Mouse (Mus musculus): ENCODE measurements around the gene Rab26. TPM values are rescaled to one million over a fixed set of nuclear protein-coding genes. Genes with fewer than 3 reads are reported as not detected.

Rab26 gene
- polyA plus RNA-seq, 1 experiment from 2014 or later: 3.7 TPM

- Histone ChIP-seq H3K27ac (no peak overlapping the region), H3K4me3 (no peak overlapping the region), H3K36me3 (ENCODE audit: poor library complexity, severe bottlenecking) (no peaks in the 10 kb centered on the region), H3K27me3 (no peaks in the 10 kb centered on the region), H3K9ac (no peak overlapping the region), H3K9me3 (replicated peaks) (no peaks in the 10 kb centered on the region), H3K4me2 (no peak overlapping the region), H3K4me1 (peaks cover 19% of the 10 kb centered on the region)
- ATAC-seq: no peak
- 95% methylated on average over 3 of the region's 3 CpGs for WGBS
These were observed 50.5 kb downstream of the Rab26 start for GRCm38 (mm10) chr17:24483495-24483894.

- no peak overlapping the region for H3K4me2 ChIP-seq
- H3K36me3 ChIP-seq (ENCODE audit: poor library complexity, severe bottlenecking): peaks cover 16% of the 10 kb centered on the region
- H3K27ac ChIP-seq: no peak overlapping the region
- H3K4me3 ChIP-seq: no peak overlapping the region
- WGBS: 95% methylated on average over 20 of the region's 20 CpGs
- H3K9ac ChIP-seq: no peak overlapping the region
- H3K9me3 ChIP-seq (replicated peaks): no peaks in the 10 kb centered on the region
- ATAC-seq: no peak
- H3K4me1 ChIP-seq: peaks cover 22% of the 10 kb centered on the region
- no peaks in the 10 kb centered on the region for H3K27me3 ChIP-seq
These were observed 52.8 kb downstream of the Rab26 start for GRCm38 (mm10) chr17:24481027-24481815.

- WGBS: 36% methylated on average over 3 of the region's 3 CpGs
- H3K4me2 ChIP-seq: no peak overlapping the region
- no peak overlapping the region for H3K27ac ChIP-seq
These were observed 53.7 kb downstream of the Rab26 start for GRCm38 (mm10) chr17:24480201-24480826.

DNA sequence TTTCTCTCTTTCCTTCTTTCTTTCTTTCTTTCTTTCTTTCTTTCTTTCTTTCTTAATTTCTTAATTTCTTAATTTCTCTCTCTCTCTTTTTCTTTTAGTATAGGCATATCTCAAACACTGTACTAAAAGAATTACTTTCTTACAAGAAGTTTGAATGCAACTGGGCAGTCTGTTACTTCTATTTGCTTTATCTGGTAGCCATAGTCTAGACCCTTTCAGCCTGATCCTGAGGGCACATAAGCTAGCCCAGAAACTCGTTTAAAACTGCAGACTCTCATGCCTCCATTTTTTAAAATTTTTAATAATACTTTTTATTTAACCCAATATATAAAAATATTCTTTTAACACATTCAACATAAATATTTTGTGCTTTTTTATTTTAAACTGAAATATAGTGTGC lies 54.6 kb downstream of the Rab26 start:
- H3K9me3 ChIP-seq (replicated peaks): no peaks in the 10 kb centered on the region
- WGBS: 19% methylated on average over 1 of the region's 1 CpGs
- no peak for ATAC-seq
- peak overlapping the region; percentile 65 for H3K4me2 ChIP-seq
- peak overlapping the region; percentile 79 for H3K4me3 ChIP-seq
- H3K27ac ChIP-seq: no peak overlapping the region; the same call in 1 of the 2 replicates
- H3K27me3 ChIP-seq: no peaks in the 10 kb centered on the region
- peaks cover 34% of the 10 kb centered on the region for H3K36me3 ChIP-seq (ENCODE audit: poor library complexity, severe bottlenecking)
- no peak overlapping the region for H3K9ac ChIP-seq
- peaks cover 14% of the 10 kb centered on the region for H3K4me1 ChIP-seq

More at GRCm38 (mm10) chr17:24480201-24480826, 53.7 kb downstream of the Rab26 start:
- Histone ChIP-seq H3K36me3 (ENCODE audit: poor library complexity, severe bottlenecking) (peaks cover 25% of the 10 kb centered on the region), H3K9ac (peak overlapping the region; percentile 13; the same call in 1 of the 2 replicates), H3K4me3 (no peak overlapping the region), H3K9me3 (replicated peaks) (no peaks in the 10 kb centered on the region), H3K4me1 (peaks cover 16% of the 10 kb centered on the region), H3K27me3 (no peaks in the 10 kb centered on the region)
- no peak for ATAC-seq

DNA sequence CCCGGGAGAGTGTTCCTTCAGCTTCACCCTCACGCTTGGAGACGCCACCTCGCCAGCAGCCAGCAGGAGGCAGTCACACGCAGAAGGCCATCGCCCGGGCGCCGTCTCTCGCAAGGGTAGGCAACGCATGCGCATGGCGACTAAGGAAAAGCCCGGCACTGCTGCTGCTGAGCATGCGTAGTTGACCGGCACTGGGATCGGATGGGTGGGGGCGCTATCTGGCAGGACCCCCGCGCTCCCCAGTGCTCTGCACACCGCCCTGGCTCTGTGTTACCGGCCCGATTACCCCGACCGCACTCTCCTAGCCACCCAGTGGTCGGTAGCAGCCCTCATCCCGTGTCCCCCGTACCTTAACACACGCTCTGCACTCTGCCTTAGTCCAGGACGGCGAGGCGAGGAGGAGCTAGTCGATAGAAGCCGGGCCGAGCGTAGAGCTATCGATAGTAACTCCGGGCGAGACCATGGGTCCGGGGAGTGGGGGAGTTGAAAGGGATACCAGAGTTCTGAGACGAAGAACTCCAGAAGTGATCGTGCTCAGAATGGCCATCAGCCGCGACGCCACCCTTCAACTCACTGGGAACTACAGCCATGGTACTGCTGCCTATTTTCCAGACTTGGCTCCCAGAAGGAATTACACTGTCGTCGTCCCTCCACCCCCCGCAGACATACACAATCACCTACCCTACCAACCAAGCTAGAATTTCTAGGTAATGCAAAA lies 55.2 kb downstream of the Rab26 start, which contains the start of gene Mlst8:
Mlst8 (minus strand) TSS at position 416 of the 718 bp plus-strand sequence.
- Histone ChIP-seq H3K9ac (peak within 1 kb of the TSS; percentile 85), H3K9me3 (replicated peaks) (no peaks in the 10 kb centered on the region), H3K27me3 (no peaks in the 10 kb centered on the region), H3K27ac (peak within 1 kb of the TSS; percentile 96), H3K36me3 (ENCODE audit: poor library complexity, severe bottlenecking) (peaks cover 40% of the 10 kb centered on the region), H3K4me3 (peak within 1 kb of the TSS; percentile 79), H3K4me2 (peak within 1 kb of the TSS; percentile 65), H3K4me1 (peaks cover 14% of the 10 kb centered on the region)
- 0% methylated on average over 45 of the region's 48 CpGs for WGBS
- ATAC-seq: peak; percentile 95

- Histone ChIP-seq H3K27me3 (no peaks in the 10 kb centered on the region), H3K4me1 (peaks cover 15% of the 10 kb centered on the region), H3K9ac (peak overlapping the region; percentile 85), H3K4me2 (peak overlapping the region; percentile 65), H3K9me3 (replicated peaks) (no peaks in the 10 kb centered on the region), H3K27ac (no peak overlapping the region; the same call in 1 of the 2 replicates), H3K4me3 (peak overlapping the region; percentile 79), H3K36me3 (ENCODE audit: poor library complexity, severe bottlenecking) (peaks cover 47% of the 10 kb centered on the region)
- peak; percentile 33; the same call in 1 of the 2 replicates for ATAC-seq
- 48% methylated on average over 11 of the region's 11 CpGs for WGBS
These were observed 55.9 kb downstream of the Rab26 start for GRCm38 (mm10) chr17:24477985-24478600.

Other genes with a start within 250 kb of the Rab26 start
- 0.06 TPM in 1 of 2 replicates, not detected in the other for gene Abca17, start 183.1 kb downstream of the Rab26 start, polyA plus RNA-seq (2015; fragmentation: Nextera tagmentation; extraction: Ambion mirVana)
- 14.7 and 16.4 TPM in 2 replicates for gene Abca3, start 182.3 kb downstream of the Rab26 start, polyA plus RNA-seq (2015; fragmentation: Nextera tagmentation; extraction: Ambion mirVana)
- 367 and 402 TPM in 2 replicates for gene Rnps1, start 119.6 kb downstream of the Rab26 start, polyA plus RNA-seq (2015; fragmentation: Nextera tagmentation; extraction: Ambion mirVana)
- gene Eci1, start 107.6 kb downstream of the Rab26 start, polyA plus RNA-seq (2015; fragmentation: Nextera tagmentation; extraction: Ambion mirVana): 59.6 and 62.5 TPM in 2 replicates
- gene Dnase1l2, start 91.1 kb downstream of the Rab26 start, polyA plus RNA-seq (2015; fragmentation: Nextera tagmentation; extraction: Ambion mirVana): 4.4 and 4.7 TPM in 2 replicates
- 38.8 and 39.8 TPM in 2 replicates for gene E4f1, start 63.9 kb downstream of the Rab26 start, polyA plus RNA-seq (2015; fragmentation: Nextera tagmentation; extraction: Ambion mirVana)
- gene Pgp, start 63.8 kb downstream of the Rab26 start, polyA plus RNA-seq (2015; fragmentation: Nextera tagmentation; extraction: Ambion mirVana): 52.3 and 56.7 TPM in 2 replicates
- 0.26 TPM in 1 of 2 replicates, not detected in the other for gene Bricd5, start 60.3 kb downstream of the Rab26 start, polyA plus RNA-seq (2015; fragmentation: Nextera tagmentation; extraction: Ambion mirVana)
- 33.9 and 39.1 TPM in 2 replicates for gene Mlst8, start 55.1 kb downstream of the Rab26 start, polyA plus RNA-seq (2015; fragmentation: Nextera tagmentation; extraction: Ambion mirVana)
- 15.0 and 16.7 TPM in 2 replicates for gene Caskin1, start 45.6 kb downstream of the Rab26 start, polyA plus RNA-seq (2015; fragmentation: Nextera tagmentation; extraction: Ambion mirVana)
- gene Traf7, start 6.3 kb downstream of the Rab26 start, polyA plus RNA-seq (2015; fragmentation: Nextera tagmentation; extraction: Ambion mirVana): 97.1 and 109 TPM in 2 replicates
- 11.9 and 16.9 TPM in 2 replicates for gene Pkd1, start 15.6 kb upstream of the Rab26 start, polyA plus RNA-seq (2015; fragmentation: Nextera tagmentation; extraction: Ambion mirVana)
- 60.5 and 75.1 TPM in 2 replicates for gene Tsc2, start 98.4 kb upstream of the Rab26 start, polyA plus RNA-seq (2015; fragmentation: Nextera tagmentation; extraction: Ambion mirVana)
- 13.8 and 15.3 TPM in 2 replicates for gene Nthl1, start 98.5 kb upstream of the Rab26 start, polyA plus RNA-seq (2015; fragmentation: Nextera tagmentation; extraction: Ambion mirVana)
- gene Slc9a3r2, start 116.1 kb upstream of the Rab26 start, polyA plus RNA-seq (2015; fragmentation: Nextera tagmentation; extraction: Ambion mirVana): 15.0 and 16.0 TPM in 2 replicates
- not detected in 2 replicates for gene Npw, start 124.2 kb upstream of the Rab26 start, polyA plus RNA-seq (2015; fragmentation: Nextera tagmentation; extraction: Ambion mirVana)
- gene Zfp598, start 135.5 kb upstream of the Rab26 start, polyA plus RNA-seq (2015; fragmentation: Nextera tagmentation; extraction: Ambion mirVana): 14.9 and 16.2 TPM in 2 replicates
- 61.0 and 68.7 TPM in 2 replicates for gene Syngr3, start 155.7 kb upstream of the Rab26 start, polyA plus RNA-seq (2015; fragmentation: Nextera tagmentation; extraction: Ambion mirVana)
- 40.7 and 42.5 TPM in 2 replicates for gene Gfer, start 161.9 kb upstream of the Rab26 start, polyA plus RNA-seq (2015; fragmentation: Nextera tagmentation; extraction: Ambion mirVana)
- gene Noxo1, start 162.0 kb upstream of the Rab26 start, polyA plus RNA-seq (2015; fragmentation: Nextera tagmentation; extraction: Ambion mirVana): 1.3 TPM in 2 replicates
- gene Tbl3, start 173.4 kb upstream of the Rab26 start, polyA plus RNA-seq (2015; fragmentation: Nextera tagmentation; extraction: Ambion mirVana): 86.9 and 107 TPM in 2 replicates
- 0.18 TPM in 1 of 2 replicates, not detected in the other for gene Rnf151, start 183.9 kb upstream of the Rab26 start, polyA plus RNA-seq (2015; fragmentation: Nextera tagmentation; extraction: Ambion mirVana)
- gene Rps2, start 183.9 kb upstream of the Rab26 start, polyA plus RNA-seq (2015; fragmentation: Nextera tagmentation; extraction: Ambion mirVana): 992 and 1,023 TPM in 2 replicates
- 232 and 253 TPM in 2 replicates for gene Ndufb10, start 190.3 kb upstream of the Rab26 start, polyA plus RNA-seq (2015; fragmentation: Nextera tagmentation; extraction: Ambion mirVana)
- gene Rpl3l, start 193.6 kb upstream of the Rab26 start, polyA plus RNA-seq (2015; fragmentation: Nextera tagmentation; extraction: Ambion mirVana): not detected in 2 replicates
- 18.8 and 22.1 TPM in 2 replicates for gene Msrb1, start 202.4 kb upstream of the Rab26 start, polyA plus RNA-seq (2015; fragmentation: Nextera tagmentation; extraction: Ambion mirVana)
- gene Hs3st6, start 218.8 kb upstream of the Rab26 start, polyA plus RNA-seq (2015; fragmentation: Nextera tagmentation; extraction: Ambion mirVana): 0.15 and 0.17 TPM in 2 replicates

All from forebrain, embryonic 13.5 days (tissue).